Mouse (Mus musculus): ENCODE data around the gene Prpf18. TPM values are rescaled to one million over a fixed set of nuclear protein-coding genes. Genes with fewer than 3 reads are reported as not detected.

The Prpf18 gene
- polyA plus RNA-seq, 1 experiment from 2014 or later, result 54.1 TPM

DNA sequence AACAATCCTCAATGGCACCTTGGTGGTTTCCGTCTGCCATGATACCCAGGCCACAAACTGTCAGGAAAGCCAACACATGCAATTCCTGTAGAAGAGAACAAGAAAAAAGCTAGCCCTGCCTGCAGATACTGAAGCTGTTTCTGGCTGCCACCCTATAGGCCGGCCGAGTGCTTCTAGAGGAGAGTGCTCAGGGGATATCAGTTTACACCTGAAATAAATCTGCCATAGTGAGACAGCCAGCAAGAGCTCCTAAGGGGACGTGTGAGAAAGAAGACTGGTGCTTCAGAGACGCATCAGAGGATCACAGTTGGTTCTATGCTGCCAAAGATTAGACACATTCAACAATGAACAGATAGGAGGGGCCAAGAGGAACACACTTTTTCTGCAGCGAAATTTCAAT is 40.6 kb downstream of the Prpf18 start:
- WGBS, result 74% methylated on average over 6 of the region's 6 CpGs

DNA sequence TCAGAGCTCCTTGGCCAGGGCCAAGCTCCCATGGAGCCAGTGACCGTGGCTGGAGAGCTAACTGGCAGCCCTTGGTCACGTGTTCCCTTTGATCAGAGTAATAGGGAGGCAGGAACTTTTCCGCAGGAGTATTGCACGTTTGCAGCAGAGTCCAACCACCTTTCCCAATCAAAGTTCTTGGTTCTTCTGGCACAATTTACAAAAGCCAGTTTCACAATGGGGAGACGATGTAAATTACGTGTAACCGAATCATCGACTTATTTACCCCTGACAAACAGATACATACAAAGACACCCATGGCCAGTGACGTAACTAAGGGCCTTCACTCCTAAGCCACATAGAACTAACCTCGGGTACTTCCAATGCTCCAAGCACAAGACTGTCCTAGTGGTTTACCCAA is 42.5 kb downstream of the Prpf18 start:
- Histone ChIP-seq H3K4me1 (no peaks in the 10 kb centered on the region), H3K4me3 (no peak overlapping the region), H3K27me3 (replicated peaks) (no peaks in the 10 kb centered on the region), H3K4me2 (replicated peaks) (no peak overlapping the region), H3K9me3 (no peaks in the 10 kb centered on the region), H3K9ac (no peak overlapping the region), H3K27ac (no peak overlapping the region), H3K36me3 (peaks cover 88% of the 10 kb centered on the region)
- no peak for ATAC-seq (ENCODE audit: low FRiP score, low read depth)
- 82% methylated on average over 10 of the region's 10 CpGs for WGBS

More for the DNA sequence above, 40.6 kb downstream of the Prpf18 start:
- Histone ChIP-seq H3K27ac (no peak overlapping the region), H3K4me1 (no peaks in the 10 kb centered on the region), H3K36me3 (peaks cover 69% of the 10 kb centered on the region), H3K27me3 (replicated peaks) (no peaks in the 10 kb centered on the region), H3K4me2 (replicated peaks) (no peak overlapping the region), H3K9me3 (no peaks in the 10 kb centered on the region), H3K4me3 (no peak overlapping the region), H3K9ac (no peak overlapping the region)
- no peak for ATAC-seq (ENCODE audit: low FRiP score, low read depth)

DNA sequence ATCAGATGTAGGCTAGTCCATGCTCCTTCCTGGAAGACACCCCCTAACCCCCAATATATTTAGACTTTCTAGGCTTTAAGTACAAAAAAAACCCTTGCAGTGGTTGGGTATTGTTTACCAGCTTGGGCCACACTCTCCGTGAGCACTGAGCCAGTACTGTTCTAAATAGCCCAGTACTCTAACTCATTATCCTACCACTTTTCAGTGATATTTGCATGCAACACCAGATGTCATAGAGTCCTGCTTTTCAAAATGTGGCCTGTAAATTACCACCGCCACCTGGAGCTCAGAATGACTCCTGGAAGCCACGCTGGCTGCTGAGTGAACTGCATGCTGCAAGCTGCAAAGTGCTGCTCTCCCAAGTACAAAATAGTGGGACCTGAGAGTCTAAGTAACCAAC is 43.7 kb downstream of the Prpf18 start:
- 72% methylated on average over 3 of the region's 3 CpGs for WGBS
- Histone ChIP-seq H3K27ac (no peak overlapping the region), H3K4me2 (replicated peaks) (no peak overlapping the region), H3K4me3 (no peak overlapping the region), H3K36me3 (peaks cover 97% of the 10 kb centered on the region), H3K9ac (no peak overlapping the region), H3K27me3 (replicated peaks) (no peaks in the 10 kb centered on the region), H3K9me3 (no peaks in the 10 kb centered on the region), H3K4me1 (no peaks in the 10 kb centered on the region)
- ATAC-seq (ENCODE audit: low FRiP score, low read depth), result no peak

DNA sequence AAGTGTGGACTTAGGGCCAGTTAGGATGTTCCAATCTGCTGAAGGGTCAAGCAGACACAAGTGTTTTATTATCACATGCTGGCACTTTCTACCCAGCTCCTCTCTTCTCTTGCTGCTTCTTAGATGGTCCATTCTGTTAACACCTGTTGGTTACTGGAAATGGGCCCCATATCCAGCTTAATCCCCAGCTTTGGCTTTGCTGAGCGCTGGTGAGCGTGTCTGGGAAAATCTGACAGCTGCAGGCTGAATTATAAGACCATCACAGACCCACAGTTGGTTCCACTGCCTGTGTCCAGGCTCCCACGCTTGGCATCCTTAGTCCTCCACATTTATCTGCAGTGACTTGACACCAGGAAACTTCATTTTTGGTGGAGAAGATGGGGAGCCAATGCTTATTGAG is 45.4 kb downstream of the Prpf18 start:
- Histone ChIP-seq H3K9ac (no peak overlapping the region), H3K36me3 (peaks cover 97% of the 10 kb centered on the region), H3K9me3 (no peaks in the 10 kb centered on the region), H3K4me1 (no peaks in the 10 kb centered on the region), H3K27ac (no peak overlapping the region), H3K27me3 (replicated peaks) (no peaks in the 10 kb centered on the region), H3K4me3 (no peak overlapping the region), H3K4me2 (replicated peaks) (no peak overlapping the region)
- 97% methylated on average over 3 of the region's 3 CpGs for WGBS
- no peak for ATAC-seq (ENCODE audit: low FRiP score, low read depth)

DNA sequence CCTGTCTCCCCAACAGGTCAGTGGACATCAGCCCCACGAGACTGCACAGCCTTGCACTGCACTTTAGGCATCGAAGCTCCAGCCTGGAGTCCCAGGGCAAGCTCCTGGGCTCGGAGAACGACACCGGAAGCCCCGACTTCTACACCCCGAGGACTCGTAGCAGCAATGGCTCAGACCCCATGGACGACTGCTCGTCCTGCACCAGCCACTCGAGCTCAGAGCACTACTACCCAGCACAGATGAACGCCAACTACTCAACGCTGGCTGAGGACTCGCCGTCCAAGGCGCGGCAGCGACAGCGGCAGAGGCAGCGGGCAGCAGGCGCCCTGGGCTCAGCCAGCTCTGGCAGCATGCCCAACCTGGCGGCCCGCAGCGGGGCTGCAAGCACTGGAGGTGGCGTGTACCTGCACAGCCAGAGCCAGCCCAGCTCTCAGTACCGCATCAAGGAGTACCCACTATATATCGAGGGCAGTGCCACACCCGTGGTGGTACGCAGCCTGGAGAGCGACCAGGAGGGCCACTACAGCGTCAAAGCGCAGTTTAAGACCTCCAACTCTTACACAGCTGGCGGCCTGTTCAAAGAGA is 48.5 kb downstream of the Prpf18 start:
- H3K9me3 ChIP-seq, result no peaks in the 10 kb centered on the region
- no peaks in the 10 kb centered on the region for H3K4me1 ChIP-seq
- H3K27me3 ChIP-seq (replicated peaks), result no peaks in the 10 kb centered on the region
- H3K27ac ChIP-seq, result no peak overlapping the region
- no peak for ATAC-seq (ENCODE audit: low FRiP score, low read depth)
- 85% methylated on average over 33 of the region's 33 CpGs for WGBS
- peaks cover 80% of the 10 kb centered on the region for H3K36me3 ChIP-seq
- no peak overlapping the region for H3K9ac ChIP-seq
- no peak overlapping the region for H3K4me2 ChIP-seq (replicated peaks)
- no peak overlapping the region for H3K4me3 ChIP-seq

DNA sequence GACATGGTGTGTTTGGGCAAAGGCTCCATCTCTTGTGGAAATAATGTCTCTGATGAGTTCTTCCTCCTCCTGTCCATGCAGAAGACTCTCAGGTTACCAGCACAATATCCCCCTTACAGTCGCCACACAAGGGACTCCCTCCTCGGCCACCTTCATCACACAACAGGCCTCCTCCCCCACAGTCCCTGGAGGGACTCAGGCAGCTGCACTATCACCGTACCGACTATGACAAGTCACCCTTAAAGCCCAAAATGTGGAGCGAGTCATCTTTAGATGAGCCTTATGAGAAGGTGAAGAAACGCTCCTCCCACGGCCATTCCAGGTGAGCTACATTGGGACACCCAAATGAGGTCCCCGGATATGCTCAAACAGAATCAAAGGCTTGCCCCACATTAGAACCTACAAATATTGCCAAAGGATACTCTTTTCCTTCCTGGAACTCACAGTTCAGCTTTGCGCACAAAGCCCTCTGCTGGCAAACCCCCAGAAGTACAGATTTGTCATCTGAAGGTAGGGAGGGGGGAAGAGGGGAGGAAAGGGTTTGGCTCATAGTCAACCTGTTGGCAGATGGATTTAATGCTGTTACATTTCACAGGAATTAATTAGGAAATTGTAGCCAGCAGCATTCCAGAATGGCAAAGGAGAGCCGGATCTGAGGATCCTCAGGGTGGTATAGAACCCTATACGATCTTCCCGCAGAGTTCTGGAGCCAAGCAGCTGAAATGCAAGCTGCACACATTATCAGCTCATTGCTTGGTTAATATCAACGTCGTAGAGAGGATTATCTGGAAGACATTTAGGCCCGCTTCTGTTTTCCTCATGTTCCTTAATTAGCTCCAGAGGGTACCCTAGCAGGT is 50.7 kb downstream of the Prpf18 start:
- H3K4me1 ChIP-seq, result no peaks in the 10 kb centered on the region
- ATAC-seq (ENCODE audit: low FRiP score, low read depth), result peak; percentile 24
- no peaks in the 10 kb centered on the region for H3K27me3 ChIP-seq (replicated peaks)
- H3K9ac ChIP-seq, result no peak overlapping the region
- no peaks in the 10 kb centered on the region for H3K9me3 ChIP-seq
- WGBS, result 66% methylated on average over 15 of the region's 15 CpGs
- H3K4me2 ChIP-seq (replicated peaks), result no peak overlapping the region
- no peak overlapping the region for H3K4me3 ChIP-seq
- no peak overlapping the region for H3K27ac ChIP-seq
- peaks cover 78% of the 10 kb centered on the region for H3K36me3 ChIP-seq

DNA sequence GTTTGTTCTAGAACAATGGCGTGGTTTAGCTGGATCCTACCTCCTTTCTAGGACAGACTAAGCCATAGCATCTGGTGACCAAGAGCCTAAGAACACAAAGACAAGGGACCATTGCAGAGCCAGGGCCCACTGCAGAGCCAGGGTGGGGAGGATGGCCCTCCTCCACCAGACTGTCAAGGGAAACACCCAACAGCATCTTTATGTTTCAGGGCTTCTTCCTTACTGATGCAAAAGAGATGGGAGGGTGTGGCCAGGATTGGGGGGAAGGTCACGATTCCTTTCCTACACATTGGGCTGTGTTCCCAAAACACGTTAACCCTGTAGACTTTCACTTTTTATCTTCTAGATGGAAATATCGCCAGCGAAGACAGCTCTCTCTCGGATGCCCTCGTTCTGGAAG is 54.9 kb downstream of the Prpf18 start:
- Histone ChIP-seq H3K9me3 (no peaks in the 10 kb centered on the region), H3K27me3 (replicated peaks) (no peaks in the 10 kb centered on the region), H3K4me2 (replicated peaks) (no peak overlapping the region), H3K36me3 (peaks cover 75% of the 10 kb centered on the region), H3K27ac (no peak overlapping the region), H3K4me1 (no peaks in the 10 kb centered on the region), H3K4me3 (no peak overlapping the region), H3K9ac (no peak overlapping the region)
- WGBS, result 94% methylated on average over 7 of the region's 7 CpGs
- no peak for ATAC-seq (ENCODE audit: low FRiP score, low read depth)

DNA sequence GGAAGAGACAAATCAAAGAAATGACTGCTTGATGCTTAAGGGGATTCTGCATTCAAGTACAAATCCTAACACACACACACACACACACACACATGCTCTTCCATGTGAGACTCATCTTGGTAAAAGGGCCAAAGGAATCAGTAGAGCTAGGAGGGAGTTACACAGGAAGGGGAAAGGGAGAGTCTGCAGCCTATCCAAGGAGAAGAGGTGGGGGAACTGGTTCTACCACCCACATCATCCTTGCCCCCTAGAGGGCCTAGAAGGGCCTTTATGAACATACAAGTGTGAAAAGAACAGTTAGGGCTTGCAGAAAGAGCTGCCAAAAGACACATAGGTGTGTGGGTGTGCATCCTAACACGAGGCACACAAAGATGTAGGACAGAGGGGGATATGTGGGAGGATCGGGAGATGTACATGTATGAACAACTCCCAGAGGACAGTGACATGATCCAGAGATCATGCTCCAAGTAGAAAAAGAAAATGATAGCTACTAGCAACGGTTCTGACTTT is 58.0 kb downstream of the Prpf18 start:
- no peak for ATAC-seq (ENCODE audit: low FRiP score, low read depth)
- H3K27ac ChIP-seq, result no peak overlapping the region
- H3K36me3 ChIP-seq, result peaks cover 88% of the 10 kb centered on the region

DNA sequence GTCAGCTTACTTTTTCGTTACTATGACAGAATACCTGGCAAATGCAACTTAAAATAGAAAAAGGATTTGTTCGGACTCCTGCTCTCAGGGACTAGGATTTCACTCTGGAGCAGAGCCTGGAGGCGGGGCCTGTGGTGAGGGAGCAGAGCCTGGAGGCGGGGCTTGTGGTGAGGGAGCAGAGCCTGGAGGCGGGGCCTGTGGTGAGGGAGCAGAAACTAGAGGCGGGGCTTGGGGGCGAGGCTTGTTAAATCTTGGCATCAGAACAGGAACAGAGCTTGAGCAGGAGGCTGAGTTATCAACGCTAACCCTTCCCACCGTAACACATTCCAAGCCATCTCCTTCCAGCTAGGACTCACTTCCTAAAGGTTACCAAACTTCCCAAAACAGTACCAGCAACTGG is 58.5 kb downstream of the Prpf18 start:
- Histone ChIP-seq H3K27ac (no peak overlapping the region), H3K4me3 (no peak overlapping the region), H3K4me1 (no peaks in the 10 kb centered on the region), H3K4me2 (replicated peaks) (no peak overlapping the region), H3K9me3 (no peaks in the 10 kb centered on the region), H3K36me3 (peaks cover 90% of the 10 kb centered on the region), H3K9ac (no peak overlapping the region), H3K27me3 (replicated peaks) (no peaks in the 10 kb centered on the region)
- ATAC-seq (ENCODE audit: low FRiP score, low read depth), result 0 out of 2 replicates have a peak, but pooled peaks have one; percentile 43
- WGBS, result 40% methylated on average over 9 of the region's 9 CpGs

More for the DNA sequence above, 58.0 kb downstream of the Prpf18 start:
- Histone ChIP-seq H3K9me3 (no peaks in the 10 kb centered on the region), H3K4me3 (no peak overlapping the region), H3K4me2 (replicated peaks) (no peak overlapping the region), H3K27me3 (replicated peaks) (no peaks in the 10 kb centered on the region), H3K9ac (no peak overlapping the region), H3K4me1 (no peaks in the 10 kb centered on the region)
- WGBS, result 93% methylated on average over 3 of the region's 3 CpGs

DNA sequence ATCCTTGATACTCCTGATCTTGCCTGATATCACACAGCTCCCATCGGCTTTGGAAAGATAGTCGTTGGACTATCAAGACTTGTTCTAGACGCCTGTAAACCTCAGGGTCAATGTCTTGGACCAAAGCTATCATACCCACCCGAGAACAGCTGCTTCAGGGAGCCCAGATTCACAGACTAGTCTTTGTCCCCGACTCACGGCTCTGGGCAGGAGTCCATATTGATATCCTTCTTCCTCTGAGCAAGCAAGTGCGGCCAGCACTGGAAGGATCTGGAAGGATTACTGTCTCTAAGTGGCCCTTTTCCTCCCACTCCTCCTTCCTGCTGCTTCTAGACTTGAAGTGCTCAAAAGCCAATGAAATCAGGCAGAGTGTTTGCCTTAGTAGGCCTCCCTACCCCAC is 59.2 kb downstream of the Prpf18 start:
- WGBS, result 92% methylated on average over 7 of the region's 7 CpGs
- H3K27me3 ChIP-seq (replicated peaks), result no peaks in the 10 kb centered on the region
- H3K36me3 ChIP-seq, result peaks cover 91% of the 10 kb centered on the region
- no peak for ATAC-seq (ENCODE audit: low FRiP score, low read depth)
- no peak overlapping the region for H3K4me2 ChIP-seq (replicated peaks)
- H3K27ac ChIP-seq, result no peak overlapping the region
- no peak overlapping the region for H3K4me3 ChIP-seq
- H3K4me1 ChIP-seq, result peaks cover 3% of the 10 kb centered on the region; the same call in 1 of the 2 replicates
- H3K9ac ChIP-seq, result no peak overlapping the region
- H3K9me3 ChIP-seq, result no peaks in the 10 kb centered on the region

DNA sequence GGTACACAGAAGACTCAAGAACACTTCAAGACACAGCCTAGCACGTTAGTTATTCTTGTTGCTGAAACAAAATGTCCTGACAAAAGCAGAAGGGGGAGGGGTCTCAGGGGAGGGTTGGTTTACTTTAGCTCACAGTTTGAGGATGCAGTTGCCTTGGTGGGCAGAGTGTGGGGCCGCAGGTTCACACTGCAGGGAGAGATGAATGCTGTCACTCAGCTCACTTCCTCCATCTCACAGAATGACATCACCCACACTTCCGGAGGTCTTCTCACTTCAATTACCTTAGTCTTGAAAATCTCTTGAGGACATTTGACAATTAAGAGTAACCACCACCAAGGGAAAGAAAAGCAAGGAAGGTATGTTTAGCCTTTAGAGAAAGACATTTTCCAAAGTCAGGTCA is 60.3 kb downstream of the Prpf18 start:
- ATAC-seq (ENCODE audit: low FRiP score, low read depth), result no peak
- 83% methylated on average over 3 of the region's 3 CpGs for WGBS
- H3K27ac ChIP-seq, result no peak overlapping the region
- H3K9me3 ChIP-seq, result no peaks in the 10 kb centered on the region
- H3K9ac ChIP-seq, result no peak overlapping the region
- peaks cover 7% of the 10 kb centered on the region; the same call in 1 of the 2 replicates for H3K4me1 ChIP-seq
- H3K4me3 ChIP-seq, result no peak overlapping the region
- no peak overlapping the region for H3K4me2 ChIP-seq (replicated peaks)
- H3K27me3 ChIP-seq (replicated peaks), result no peaks in the 10 kb centered on the region
- peaks cover 91% of the 10 kb centered on the region for H3K36me3 ChIP-seq

DNA sequence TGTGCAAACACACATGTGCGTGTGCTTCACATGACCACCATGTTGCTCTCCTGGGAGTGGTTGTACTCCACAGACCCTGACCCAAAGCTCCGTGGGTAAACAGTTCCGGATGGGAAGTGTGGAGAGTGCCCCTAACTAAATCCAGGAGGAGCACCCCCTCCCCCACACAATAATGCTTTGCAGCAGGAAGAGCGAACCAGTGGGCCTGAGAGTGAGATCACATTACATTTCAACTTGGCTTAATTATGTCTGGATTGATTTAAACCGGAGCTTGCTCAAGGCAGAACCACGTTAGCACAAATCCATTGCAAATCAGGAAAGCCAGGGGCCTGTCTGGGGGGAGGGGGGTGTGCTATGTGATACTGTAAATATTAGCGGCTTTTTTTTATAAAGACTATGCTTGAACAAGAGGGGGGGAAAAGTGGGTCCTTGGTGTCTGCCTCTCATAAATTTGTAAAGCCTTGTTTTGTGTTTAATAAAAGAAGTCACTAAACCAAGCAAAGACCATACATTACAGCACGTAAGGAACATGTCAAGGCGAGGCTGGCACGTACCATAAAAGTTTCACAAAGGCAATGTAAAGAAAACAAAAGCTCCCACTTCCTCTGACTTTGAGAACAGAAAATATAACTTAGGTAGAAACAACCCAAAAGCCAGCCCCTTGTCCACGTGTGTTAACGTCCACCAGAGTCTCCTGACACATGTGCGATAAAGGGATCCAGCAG is 64.1 kb downstream of the Prpf18 start:
- Histone ChIP-seq H3K36me3 (peaks cover 62% of the 10 kb centered on the region), H3K4me2 (replicated peaks) (no peak overlapping the region), H3K27ac (no peak overlapping the region), H3K9me3 (no peaks in the 10 kb centered on the region), H3K27me3 (replicated peaks) (no peaks in the 10 kb centered on the region), H3K4me1 (peaks cover 7% of the 10 kb centered on the region; the same call in 1 of the 2 replicates), H3K4me3 (no peak overlapping the region), H3K9ac (no peak overlapping the region)
- ATAC-seq (ENCODE audit: low FRiP score, low read depth), result no peak; the same call in 1 of the 2 replicates
- 62% methylated on average over 13 of the region's 13 CpGs for WGBS
